Mouse (Mus musculus): ENCODE measurements around the gene Wnt5b.

DNA sequence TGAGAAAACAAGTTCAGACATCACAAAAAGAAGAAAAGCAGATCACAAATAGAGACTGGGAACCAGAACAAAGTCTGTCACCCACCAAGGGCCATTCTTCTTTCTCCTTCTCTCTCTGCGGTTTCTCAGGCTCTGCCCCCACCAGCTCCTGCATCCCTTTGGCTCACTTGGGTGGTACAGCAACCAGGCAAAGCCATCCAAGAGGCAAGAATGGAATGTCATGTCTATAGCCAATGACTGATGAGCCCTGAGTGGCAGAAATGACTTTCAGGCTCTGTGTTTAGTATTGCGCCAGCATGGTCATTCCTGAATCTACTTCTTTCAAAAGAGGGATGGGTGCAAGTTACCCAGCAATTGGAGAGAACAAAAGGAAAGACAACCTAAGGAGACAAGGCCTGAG, 46.7 kb upstream of the Wnt5b start:
- no peak for TF ChIP-seq CTCF (IDR thresholded peaks at IDR 0.05; ENCODE audit: insufficient read depth, low read depth, low read length)
- TF ChIP-seq POLR2A (IDR thresholded peaks at IDR 0.05; ENCODE audit: insufficient read depth, low read depth, low read length), result no peak
